In the genomic region with DNA sequence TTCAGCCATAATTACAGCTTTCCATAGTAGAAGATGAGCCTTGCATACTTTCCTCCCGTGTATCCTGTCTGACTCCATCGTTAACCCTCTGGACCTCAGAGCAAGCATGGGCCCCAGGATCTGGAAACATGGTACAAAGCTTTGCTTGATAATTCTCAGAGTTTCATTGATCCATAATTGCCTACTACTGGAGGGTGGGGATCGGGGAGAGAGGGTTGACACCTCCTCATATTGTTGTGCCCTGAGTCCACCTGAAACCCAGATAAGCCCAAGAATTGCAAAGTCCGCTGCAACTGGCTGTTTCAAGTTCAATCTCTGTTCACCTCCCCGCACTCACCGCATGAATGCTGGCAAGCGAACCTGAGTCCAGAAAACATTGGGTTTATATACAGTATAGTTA, we compare ENCODE assay signal across 21 mouse cellular contexts.
DNase-seq lines count a peak whose midpoint lies in the region; ATAC-seq and TF ChIP-seq lines count a peak whose summit lies in the region.
"Had no signal": no experiment of that assay in that cellular context is flagged by ENCODE, and none has a peak within 500 bp of the region (broad histone marks: within the 10 kb centered on the region; RNA-seq: fewer than 3 reads in every experiment).

No protein-coding gene starts in this region.

- ATAC-seq in kidney, postnatal 0 days (replicated peaks; ENCODE audit: low FRiP score, low read depth), result no peak
- ATAC-seq in midbrain, embryonic 13.5 days, result no peak
- ATAC-seq in midbrain, embryonic 16.5 days, result no peak
- ATAC-seq in intestine, embryonic 16.5 days, result peak; percentile 84
- ATAC-seq in forebrain, embryonic 16.5 days, result no peak
- ATAC-seq: activated CD4-positive, CD25-positive, alpha-beta regulatory T cell, adult 4 months had no signal

- no peak for TF ChIP-seq CTCF in kidney, postnatal 0 days (IDR thresholded peaks at IDR 0.05; ENCODE audit: low read depth)
- TF ChIP-seq CTCF in small intestine, adult 2 months (IDR thresholded peaks at IDR 0.05; ENCODE audit: extremely low read depth, insufficient read length, insufficient replicate concordance, low read depth, low read length), result no peak

- H3K27ac ChIP-seq in kidney, postnatal 0 days, result no peak overlapping the region
- no peak overlapping the region for H3K27ac ChIP-seq in midbrain, embryonic 13.5 days
- H3K27ac ChIP-seq in midbrain, embryonic 16.5 days (ENCODE audit: low read length), result no peak overlapping the region
- peak overlapping the region; percentile 67 for H3K27ac ChIP-seq in intestine, embryonic 16.5 days (ENCODE audit: low read length)
- peak overlapping the region; percentile 65 for H3K27ac ChIP-seq in small intestine, adult 2 months (ENCODE audit: insufficient read depth, low read depth, low read length)
- no peak overlapping the region for H3K27ac ChIP-seq in forebrain, embryonic 16.5 days (ENCODE audit: low read length)
- H3K27ac ChIP-seq: forebrain, embryonic 10.5 days; forebrain, embryonic 13.5 days; gastrocnemius, adult 2 months; heart, adult 2 months; hindbrain, embryonic 12.5 days; hindbrain, embryonic 15.5 days had no signal

- no peaks in the 10 kb centered on the region for H3K36me3 ChIP-seq in kidney, postnatal 0 days (ENCODE audit: insufficient read depth, low read length)
- no peaks in the 10 kb centered on the region for H3K36me3 ChIP-seq in midbrain, embryonic 13.5 days
- H3K36me3 ChIP-seq in midbrain, embryonic 16.5 days (ENCODE audit: control insufficient read depth, insufficient read depth, low read length), result no peaks in the 10 kb centered on the region
- H3K36me3 ChIP-seq in intestine, embryonic 16.5 days (ENCODE audit: control insufficient read depth, insufficient read depth, low read length), result no peaks in the 10 kb centered on the region
- no peaks in the 10 kb centered on the region for H3K36me3 ChIP-seq in small intestine, adult 2 months (ENCODE audit: control insufficient read depth, insufficient read depth, low read length)
- H3K36me3 ChIP-seq in forebrain, embryonic 16.5 days (ENCODE audit: control insufficient read depth, insufficient read depth), result no peaks in the 10 kb centered on the region
- H3K36me3 ChIP-seq: forebrain, embryonic 10.5 days; hindbrain, embryonic 12.5 days; hindbrain, embryonic 15.5 days had no signal

- TF ChIP-seq POLR2A in small intestine, adult 2 months (IDR thresholded peaks at IDR 0.05; ENCODE audit: low read depth, low read length), result no peak

- no peaks in the 10 kb centered on the region for H3K4me1 ChIP-seq in kidney, postnatal 0 days (replicated peaks; ENCODE audit: insufficient read depth, low read length)
- H3K4me1 ChIP-seq in midbrain, embryonic 13.5 days (replicated peaks), result peaks cover 15% of the 10 kb centered on the region
- H3K4me1 ChIP-seq in midbrain, embryonic 16.5 days (ENCODE audit: control insufficient read depth, insufficient read depth, low read length), result peaks cover 8% of the 10 kb centered on the region
- H3K4me1 ChIP-seq in intestine, embryonic 16.5 days (ENCODE audit: control insufficient read depth, insufficient read depth, low read length), result peaks cover 5% of the 10 kb centered on the region; the same call in 1 of the 2 replicates
- peaks cover 22% of the 10 kb centered on the region for H3K4me1 ChIP-seq in small intestine, adult 2 months (ENCODE audit: control insufficient read depth, insufficient read depth, insufficient read length, low read length)
- H3K4me1 ChIP-seq in forebrain, embryonic 16.5 days (replicated peaks; ENCODE audit: control insufficient read depth, insufficient read depth, low read length), result peaks cover 5% of the 10 kb centered on the region; the same call in 1 of the 2 replicates

- 52% methylated on average over 7 of the region's 7 CpGs for WGBS in kidney, postnatal 0 days
- 71% methylated on average over 7 of the region's 7 CpGs for WGBS in midbrain, embryonic 13.5 days
- WGBS in midbrain, embryonic 16.5 days, result 65% methylated on average over 7 of the region's 7 CpGs
- WGBS in intestine, embryonic 16.5 days, result 43% methylated on average over 7 of the region's 7 CpGs
- WGBS in small intestine, adult 2 months, result 35% methylated on average over 7 of the region's 7 CpGs
- WGBS in forebrain, embryonic 16.5 days, result 60% methylated on average over 7 of the region's 7 CpGs

- no peak overlapping the region for H3K4me3 ChIP-seq in kidney, postnatal 0 days (replicated peaks; ENCODE audit: low read depth, low read length)
- H3K4me3 ChIP-seq in midbrain, embryonic 13.5 days (replicated peaks), result no peak overlapping the region
- H3K4me3 ChIP-seq in midbrain, embryonic 16.5 days (ENCODE audit: low read depth, low read length), result no peak overlapping the region
- H3K4me3 ChIP-seq in intestine, embryonic 16.5 days (ENCODE audit: low read length), result no peak overlapping the region
- H3K4me3 ChIP-seq in small intestine, adult 2 months (ENCODE audit: low read depth, low read length), result no peak overlapping the region
- H3K4me3 ChIP-seq in forebrain, embryonic 16.5 days (replicated peaks; ENCODE audit: low read length), result no peak overlapping the region
- H3K4me3 ChIP-seq: forebrain, embryonic 10.5 days; forebrain, embryonic 13.5 days; gastrocnemius, adult 2 months; heart, adult 2 months; hindbrain, embryonic 12.5 days; hindbrain, embryonic 15.5 days had no signal

- no peaks in the 10 kb centered on the region for H3K27me3 ChIP-seq in kidney, postnatal 0 days (ENCODE audit: insufficient read depth, low read length)
- no peaks in the 10 kb centered on the region for H3K27me3 ChIP-seq in midbrain, embryonic 13.5 days
- no peaks in the 10 kb centered on the region for H3K27me3 ChIP-seq in midbrain, embryonic 16.5 days (ENCODE audit: control insufficient read depth, insufficient read depth, low read depth, low read length)
- no peaks in the 10 kb centered on the region for H3K27me3 ChIP-seq in intestine, embryonic 16.5 days (replicated peaks; ENCODE audit: control insufficient read depth, insufficient read depth, low read length)
- H3K27me3 ChIP-seq in small intestine, adult 2 months (ENCODE audit: control insufficient read depth, insufficient read depth, low read length), result no peaks in the 10 kb centered on the region
- H3K27me3 ChIP-seq in forebrain, embryonic 16.5 days (replicated peaks; ENCODE audit: control insufficient read depth, insufficient read depth, low read length), result no peaks in the 10 kb centered on the region
- H3K27me3 ChIP-seq: forebrain, embryonic 13.5 days; hindbrain, embryonic 12.5 days; hindbrain, embryonic 15.5 days had no signal

- H3K4me2 ChIP-seq in kidney, postnatal 0 days (ENCODE audit: low read length), result peak overlapping the region; percentile 15; the same call in 1 of the 2 replicates
- H3K4me2 ChIP-seq in midbrain, embryonic 13.5 days (replicated peaks), result peak overlapping the region; percentile 16; the same call in 1 of the 2 replicates
- H3K4me2 ChIP-seq in midbrain, embryonic 16.5 days (ENCODE audit: low read length), result no peak overlapping the region
- peak overlapping the region; percentile 23; the same call in 1 of the 2 replicates for H3K4me2 ChIP-seq in intestine, embryonic 16.5 days (ENCODE audit: low read depth, low read length)
- no peak overlapping the region for H3K4me2 ChIP-seq in forebrain, embryonic 16.5 days (ENCODE audit: low read length)
- H3K4me2 ChIP-seq: forebrain, embryonic 13.5 days; hindbrain, embryonic 12.5 days; hindbrain, embryonic 15.5 days had no signal

- H3K9me3 ChIP-seq in kidney, postnatal 0 days (replicated peaks; ENCODE audit: low read length), result no peaks in the 10 kb centered on the region
- H3K9me3 ChIP-seq in midbrain, embryonic 13.5 days, result no peaks in the 10 kb centered on the region
- H3K9me3 ChIP-seq in midbrain, embryonic 16.5 days (replicated peaks; ENCODE audit: control insufficient read depth, low read length, poor library complexity, severe bottlenecking), result no peaks in the 10 kb centered on the region
- H3K9me3 ChIP-seq in intestine, embryonic 16.5 days (ENCODE audit: control insufficient read depth, low read length), result no peaks in the 10 kb centered on the region
- H3K9me3 ChIP-seq in forebrain, embryonic 16.5 days (ENCODE audit: control insufficient read depth, low read length), result no peaks in the 10 kb centered on the region
- H3K9me3 ChIP-seq: forebrain, embryonic 10.5 days; forebrain, embryonic 13.5 days; hindbrain, embryonic 12.5 days; hindbrain, embryonic 15.5 days had no signal

- no peak for DNase-seq in kidney, postnatal 0 days (ENCODE audit: low spot score)
- DNase-seq in kidney, adult 18-20 months, result no peak
- DNase-seq in adrenal gland, postnatal 4 days (ENCODE audit: low spot score in 2 of 2), result no peak
- DNase-seq: adrenal gland, adult 8-10 months; adrenal gland, postnatal 25 days; cerebellum, adult 18-20 months; cerebellum, adult 9-10 months; forebrain, postnatal 0 days; gastrocnemius, adult 2 months; gastrocnemius, postnatal 14 days; heart, adult 2 months had no signal

- no peak overlapping the region for H3K9ac ChIP-seq in kidney, postnatal 0 days (ENCODE audit: low read depth, low read length)
- no peak overlapping the region for H3K9ac ChIP-seq in midbrain, embryonic 13.5 days (replicated peaks)
- no peak overlapping the region for H3K9ac ChIP-seq in midbrain, embryonic 16.5 days (ENCODE audit: low read depth, low read length)
- no peak overlapping the region for H3K9ac ChIP-seq in intestine, embryonic 16.5 days (ENCODE audit: low read depth, low read length)
- no peak overlapping the region for H3K9ac ChIP-seq in forebrain, embryonic 16.5 days (replicated peaks; ENCODE audit: low read depth, low read length)
- H3K9ac ChIP-seq: forebrain, postnatal 0 days; hindbrain, embryonic 12.5 days; hindbrain, embryonic 15.5 days had no signal

Comparison
In these comparisons a context has a peak if more than half of its experiments do, and no peak if none do; other contexts are left out.
1. H3K4me2 ChIP-seq: peak in kidney, postnatal 0 days (single experiment), midbrain, embryonic 13.5 days (single experiment) and intestine, embryonic 16.5 days (single experiment); none in midbrain, embryonic 16.5 days (single experiment) and forebrain, embryonic 16.5 days (single experiment).
2. H3K27ac ChIP-seq: peak in intestine, embryonic 16.5 days (single experiment) and small intestine, adult 2 months (single experiment); none in kidney, postnatal 0 days (single experiment), midbrain, embryonic 13.5 days (single experiment), midbrain, embryonic 16.5 days (single experiment) and forebrain, embryonic 16.5 days (single experiment).